Mouse (Mus musculus): Measurements from ENCODE around the gene Tmprss4.

Gene Tmprss4

DNA sequence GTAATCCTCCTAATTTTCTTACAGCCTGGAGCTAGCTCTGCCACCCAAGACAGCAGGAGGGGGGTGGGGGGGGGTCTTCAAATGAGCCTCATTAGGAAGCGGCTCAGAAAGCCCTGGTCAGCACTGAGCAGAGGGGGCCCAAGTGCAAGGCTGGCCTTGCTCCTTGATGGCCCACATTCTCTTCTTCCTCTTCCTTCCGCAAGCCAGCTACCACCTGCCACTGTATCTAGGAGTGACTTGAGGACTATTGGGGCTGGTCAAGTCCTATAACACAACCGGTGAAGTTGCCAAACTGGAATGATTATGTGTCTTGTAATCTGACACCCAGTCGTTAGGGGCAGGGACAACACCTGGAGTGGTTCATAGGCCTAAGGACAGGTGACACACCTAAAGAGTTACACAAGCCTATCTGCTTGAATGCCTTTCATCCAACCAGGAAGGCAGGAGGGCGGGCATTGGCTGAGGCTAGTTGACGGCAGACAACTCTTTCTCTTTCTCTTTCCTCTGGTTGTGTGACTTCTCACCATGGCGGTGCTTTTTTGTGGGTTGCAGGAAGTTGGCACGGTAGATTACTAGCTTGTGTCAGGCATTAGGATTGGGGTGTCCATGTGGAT, at the start of gene Tmprss4:
Gene Tmprss4 (minus strand): TSS at position 296 of the 614 bp plus-strand sequence.
- DNase-seq (ENCODE audit: low read depth, low spot score): no peak

GRCm38 (mm10) chr9:45252395-45252794, 48.5 kb upstream of the Tmprss4 start:
- DNase-seq (ENCODE audit: low read depth, low spot score): no peak

GRCm38 (mm10) chr9:45251990-45252389, 48.1 kb upstream of the Tmprss4 start:
- DNase-seq (ENCODE audit: low read depth, low spot score): no peak

- DNase-seq (ENCODE audit: low read depth, low spot score): no peak
These were observed 47.4 kb upstream of the Tmprss4 start for GRCm38 (mm10) chr9:45251281-45251680.

- DNase-seq (ENCODE audit: low read depth, low spot score): no peak
These were observed 46.4 kb upstream of the Tmprss4 start for GRCm38 (mm10) chr9:45250306-45250705.

DNA sequence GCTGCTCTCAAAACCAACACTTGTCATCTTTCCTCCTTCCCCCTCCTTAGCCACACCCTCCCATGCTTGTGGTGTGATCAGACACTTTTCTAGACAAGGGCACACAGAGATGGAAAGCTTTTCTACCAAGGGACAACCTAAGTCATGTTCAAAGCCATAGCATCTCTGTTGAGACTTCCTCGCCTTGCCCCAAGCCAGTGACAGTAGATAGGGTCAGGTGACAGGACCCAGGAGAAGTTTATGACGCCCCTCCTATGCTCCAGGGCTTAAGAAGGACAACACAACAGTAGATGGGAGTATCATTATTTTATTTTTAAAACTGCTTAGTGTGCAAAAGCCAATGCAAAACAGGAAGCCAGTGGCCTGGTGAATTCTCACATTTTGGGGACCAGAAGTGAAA, 43.6 kb upstream of the Tmprss4 start:
- no peak for DNase-seq (ENCODE audit: low read depth, low spot score)

GRCm38 (mm10) chr9:45246060-45246459, 42.2 kb upstream of the Tmprss4 start:
- DNase-seq (ENCODE audit: low read depth, low spot score): peak; percentile 49

GRCm38 (mm10) chr9:45245432-45245831, 41.5 kb upstream of the Tmprss4 start:
- no peak for DNase-seq (ENCODE audit: low read depth, low spot score)

GRCm38 (mm10) chr9:45241397-45241796, 37.5 kb upstream of the Tmprss4 start:
- no peak for DNase-seq (ENCODE audit: low read depth, low spot score)

DNA sequence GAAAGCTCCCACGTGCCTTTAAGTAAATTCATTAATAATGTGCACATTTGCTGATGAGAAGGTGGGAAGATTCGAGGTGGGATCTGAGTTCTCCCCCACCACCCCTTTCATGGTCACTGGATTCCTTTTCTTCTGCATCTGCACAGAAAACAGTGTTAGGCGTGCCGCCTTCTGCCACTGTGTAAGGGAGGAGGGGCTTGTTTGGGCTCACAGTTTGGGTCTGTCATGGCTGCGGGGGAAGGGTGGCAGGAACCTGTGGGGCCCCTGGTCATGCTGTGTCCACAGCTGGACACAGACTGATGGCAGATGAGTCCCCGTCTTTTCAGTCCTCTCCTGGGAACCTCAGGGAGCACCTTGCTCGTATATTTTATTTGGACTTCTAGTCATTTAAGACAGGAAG, 32.9 kb upstream of the Tmprss4 start:
- no peak for DNase-seq (ENCODE audit: low read depth, low spot score)

- no peak for DNase-seq (ENCODE audit: low read depth, low spot score)
These were observed 31.9 kb upstream of the Tmprss4 start for GRCm38 (mm10) chr9:45235668-45236227.

- DNase-seq (ENCODE audit: low read depth, low spot score): no peak
These were observed 25.5 kb upstream of the Tmprss4 start for GRCm38 (mm10) chr9:45229359-45229758.

DNA sequence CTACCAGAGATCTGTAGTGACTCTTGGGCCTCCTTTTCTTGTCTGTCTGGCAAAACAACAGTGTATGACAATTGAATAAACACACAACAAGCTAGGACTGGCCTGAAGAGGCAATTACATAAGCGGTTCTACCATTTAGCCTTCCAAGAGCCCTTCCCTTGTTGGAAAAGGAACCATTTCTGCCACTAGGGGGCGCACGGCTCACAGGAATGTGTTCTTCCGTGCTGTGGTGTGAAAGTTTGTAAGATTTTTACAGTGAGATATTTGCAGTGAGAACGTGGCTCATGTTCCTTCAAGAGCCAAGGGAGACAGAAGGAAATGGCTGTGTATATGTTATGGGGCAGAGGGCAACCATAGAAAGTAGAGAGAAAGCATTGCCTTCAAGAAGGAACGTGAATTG, 17.7 kb upstream of the Tmprss4 start:
- DNase-seq (ENCODE audit: low read depth, low spot score): peak; percentile 96

GRCm38 (mm10) chr9:45219644-45220043, 15.8 kb upstream of the Tmprss4 start:
- no peak for DNase-seq (ENCODE audit: low read depth, low spot score)

DNA sequence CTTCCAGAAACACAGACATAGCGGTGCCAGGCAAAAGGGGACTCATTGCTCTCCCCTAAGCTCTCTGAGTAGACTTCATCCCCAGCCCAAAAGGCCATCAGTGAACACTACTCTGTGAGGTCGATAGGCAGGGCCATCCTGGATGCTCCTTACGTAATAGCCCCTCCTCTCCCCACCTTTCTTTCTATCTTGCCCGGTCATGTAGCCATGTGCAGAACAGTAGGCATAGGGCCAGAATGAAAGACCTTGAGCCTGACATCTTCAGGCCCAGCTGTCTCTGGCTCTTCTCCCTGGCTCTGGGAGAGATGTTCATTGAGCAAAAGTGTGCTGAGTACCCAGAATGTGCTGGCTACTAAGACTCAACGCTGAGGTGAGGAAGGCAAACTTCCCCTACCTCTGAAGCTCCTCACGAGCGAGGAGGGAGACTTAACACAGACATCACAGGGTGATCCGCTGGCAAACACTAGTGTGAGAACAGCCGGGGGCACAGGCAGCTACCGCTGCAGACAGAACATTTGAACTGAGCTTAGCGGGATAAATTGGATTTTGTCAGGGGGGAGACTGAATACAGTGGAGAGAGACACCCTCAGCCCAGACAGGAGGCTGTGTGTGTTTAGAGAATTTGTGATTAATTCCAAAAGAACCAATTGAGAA, 11.8 kb upstream of the Tmprss4 start:
- DNase-seq (ENCODE audit: low read depth, low spot score): peak; percentile 53

- DNase-seq (ENCODE audit: low read depth, low spot score): no peak
These were observed 8.1 kb upstream of the Tmprss4 start for GRCm38 (mm10) chr9:45212001-45212400.

DNA sequence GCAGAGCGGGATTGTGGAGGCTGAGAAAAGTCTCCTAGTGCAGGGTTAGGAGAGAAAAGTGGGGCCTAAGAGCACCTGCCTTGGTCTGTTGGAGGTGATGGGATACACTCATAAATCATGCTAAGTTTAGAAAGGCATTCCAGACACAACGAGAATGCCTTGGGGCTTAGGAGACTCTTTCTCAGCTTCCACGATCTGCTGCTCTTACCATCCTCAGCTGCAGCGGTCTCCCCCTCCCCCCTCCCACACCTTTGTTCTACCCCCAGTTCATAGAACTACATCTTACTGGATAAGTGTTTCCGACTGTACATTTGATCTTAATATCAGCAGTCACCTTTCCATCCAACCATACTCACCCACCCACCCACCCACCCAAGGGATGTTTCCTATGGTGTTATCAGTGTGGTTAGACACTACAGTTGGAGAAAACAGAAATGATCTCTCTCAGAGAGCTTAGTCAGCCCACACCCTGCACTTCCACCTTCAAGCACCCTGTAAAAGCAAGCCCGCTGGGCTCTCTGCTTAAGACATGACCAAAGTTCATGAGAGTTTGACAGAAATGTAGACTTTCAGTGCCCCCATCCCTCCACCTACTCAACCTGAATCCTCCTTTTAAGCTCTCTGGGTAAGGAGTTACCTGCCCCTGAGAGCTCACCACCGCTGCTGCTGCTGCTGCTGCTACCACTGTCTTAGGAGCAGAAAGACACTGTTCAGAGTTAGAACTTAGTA, 3.3 kb upstream of the Tmprss4 start:
- DNase-seq (ENCODE audit: low read depth, low spot score): no peak

DNA sequence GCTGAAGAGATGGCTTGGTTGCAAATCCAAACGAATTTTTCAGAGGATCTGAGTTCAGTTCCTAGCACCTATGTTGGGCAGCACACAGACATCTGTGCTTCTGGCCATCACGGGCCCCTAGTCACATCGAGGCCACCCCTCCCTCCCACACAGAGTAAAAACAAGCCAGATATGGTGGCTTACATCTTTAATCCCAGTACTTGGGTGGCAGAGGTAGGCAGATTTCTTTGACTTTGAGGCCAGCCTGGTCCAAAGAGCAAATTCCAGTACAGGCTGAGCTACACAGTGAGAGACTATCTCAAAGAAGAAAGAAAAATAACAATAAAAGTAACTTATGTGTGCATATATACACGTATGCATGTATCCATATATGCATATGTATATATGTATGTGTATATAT, 2.2 kb upstream of the Tmprss4 start:
- DNase-seq (ENCODE audit: low read depth, low spot score): no peak

- no peak for DNase-seq (ENCODE audit: low read depth, low spot score)
These were observed 1.3 kb upstream of the Tmprss4 start for GRCm38 (mm10) chr9:45205143-45205542.

DNA sequence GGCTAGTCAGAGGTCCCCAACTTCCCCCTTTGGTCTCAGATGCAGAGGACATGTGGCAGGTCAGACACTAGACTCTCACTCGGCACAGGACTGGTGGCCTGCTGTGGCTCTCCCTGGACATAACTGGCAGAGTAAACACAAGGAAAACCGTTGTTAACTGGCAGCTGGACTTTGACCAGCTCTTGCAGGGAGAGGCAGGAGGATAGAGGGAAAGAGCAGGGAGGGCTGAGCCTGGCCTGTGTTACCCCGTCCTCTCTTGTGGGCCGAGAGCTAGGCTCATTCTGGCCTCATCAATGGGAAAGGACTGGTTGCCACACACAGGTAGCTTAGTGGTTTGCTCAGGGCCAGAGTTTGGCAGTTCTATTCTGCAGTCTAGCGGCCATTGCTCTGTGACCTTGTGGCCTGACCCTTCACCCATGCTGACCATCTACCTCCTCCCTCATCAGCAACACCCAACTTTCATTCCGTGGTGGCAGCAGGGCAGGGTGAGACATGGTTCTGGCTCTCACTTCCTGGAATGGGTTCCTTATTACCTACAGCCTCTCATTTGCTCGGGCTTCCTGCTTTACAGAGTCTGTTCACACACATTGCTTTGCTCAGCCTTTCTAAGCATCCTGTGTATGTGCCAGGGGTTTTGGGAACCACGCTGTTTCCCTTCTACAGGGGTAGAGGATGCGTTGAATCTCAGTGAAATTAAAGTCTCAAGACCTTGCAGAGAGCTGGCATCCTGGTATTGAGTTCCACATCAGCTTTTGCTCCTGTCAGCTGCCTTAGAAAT, 1.7 kb downstream of the Tmprss4 start:
- DNase-seq (ENCODE audit: low read depth, low spot score): no peak

DNA sequence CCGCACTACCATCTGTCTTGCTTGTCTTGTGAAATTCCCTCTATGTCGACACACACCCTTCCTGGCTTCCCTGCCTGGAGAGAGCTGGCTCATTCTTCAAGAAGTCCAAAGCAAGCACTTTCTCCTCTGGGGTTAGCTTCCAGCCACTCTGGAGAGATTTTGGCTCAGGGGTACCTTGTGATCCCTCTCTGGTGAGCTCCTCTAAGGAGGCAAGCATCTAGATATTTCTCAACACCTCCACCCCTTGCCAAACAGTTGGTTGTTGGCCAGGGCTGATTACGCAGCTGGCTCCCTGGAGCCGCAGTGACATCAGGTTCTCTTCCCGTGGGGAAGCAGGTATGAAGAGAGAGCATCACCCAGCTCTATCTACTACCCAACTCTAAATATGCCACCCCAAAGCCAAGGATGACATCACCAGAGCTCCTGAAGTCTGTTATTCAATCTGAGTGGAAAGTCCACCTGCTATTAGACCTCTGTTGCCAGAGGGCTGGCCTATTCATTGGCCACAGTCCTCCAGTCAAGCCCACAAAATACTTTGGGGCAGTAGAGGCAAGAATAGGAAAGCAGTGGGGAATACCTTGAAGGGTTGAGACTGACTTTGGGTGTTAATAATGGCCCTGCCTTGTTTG, 2.5 kb downstream of the Tmprss4 start:
- no peak for DNase-seq (ENCODE audit: low read depth, low spot score)

Measured in brain, adult 2 months (tissue).